Mouse (Mus musculus): Measurements from ENCODE around the gene Ptpn1. TPM values are rescaled to one million over a fixed set of nuclear protein-coding genes. Genes with fewer than 3 reads are reported as not detected.

Ptpn1 gene
- polyA plus RNA-seq (2014; fragmentation: Nextera tagmentation; extraction: Ambion mirVana), result 62.3 and 69.3 TPM in 2 replicates

DNA sequence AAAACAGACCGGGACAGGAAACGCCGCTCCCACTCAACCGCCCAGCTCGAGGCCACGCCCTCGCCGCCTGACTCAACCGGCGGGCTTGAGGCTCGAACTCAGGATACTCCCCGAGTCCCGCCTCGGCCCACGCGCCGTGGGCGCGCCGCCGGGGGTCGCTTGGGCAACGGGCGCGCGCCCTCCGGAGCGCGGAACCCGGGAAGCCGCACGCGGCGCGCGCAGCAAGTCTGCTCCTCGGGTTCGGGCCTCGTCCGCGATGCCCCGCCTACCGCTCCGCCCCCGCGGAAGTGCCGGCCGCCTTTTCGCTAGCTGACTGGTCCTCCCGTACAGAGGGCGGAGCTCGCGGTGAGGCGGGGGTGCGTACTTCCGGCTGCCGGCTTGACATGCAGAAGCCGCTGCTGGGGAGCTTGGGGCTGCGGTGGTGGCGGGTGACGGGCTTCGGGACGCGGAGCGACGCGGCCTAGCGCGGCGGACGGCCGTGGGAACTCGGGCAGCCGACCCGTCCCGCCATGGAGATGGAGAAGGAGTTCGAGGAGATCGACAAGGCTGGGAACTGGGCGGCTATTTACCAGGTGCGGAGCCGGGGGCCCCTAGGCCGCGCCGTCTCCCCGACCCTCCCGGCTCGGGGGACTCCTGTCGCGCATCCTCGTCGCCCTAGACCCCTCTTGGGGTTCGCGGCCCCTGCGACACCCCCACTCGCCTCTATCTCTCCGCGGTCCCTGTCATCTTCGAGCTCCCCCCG, at the start of gene Ptpn1:
TSS of gene Ptpn1 (plus strand) at position 73 of the 742 bp plus-strand sequence.
- DNase-seq (ENCODE audit: low spot score), result peak; percentile 93
- H3K9me3 ChIP-seq (ENCODE audit: control insufficient read depth, low read length), result no peaks in the 10 kb centered on the region
- peak within 1 kb of the TSS; percentile 91 for H3K4me3 ChIP-seq (replicated peaks; ENCODE audit: low read length)
- H3K36me3 ChIP-seq (replicated peaks; ENCODE audit: control insufficient read depth, insufficient read depth), result no peaks in the 10 kb centered on the region
- peaks cover 34% of the 10 kb centered on the region for H3K4me1 ChIP-seq (replicated peaks; ENCODE audit: control insufficient read depth, insufficient read depth, low read length)
- ATAC-seq (ENCODE audit: low FRiP score), result peak; percentile 95
- H3K9ac ChIP-seq, result peak within 1 kb of the TSS; percentile 94
- H3K27me3 ChIP-seq (ENCODE audit: control insufficient read depth, insufficient read depth, low read length), result no peaks in the 10 kb centered on the region
- WGBS, result under 1% methylated on average over 96 of the region's 99 CpGs
- H3K27ac ChIP-seq, result peak within 1 kb of the TSS; percentile 80
- peak within 1 kb of the TSS; percentile 73 for H3K4me2 ChIP-seq (replicated peaks)

- no peak overlapping the region for H3K9ac ChIP-seq
- H3K27ac ChIP-seq, result no peak overlapping the region
- no peak for DNase-seq (ENCODE audit: low spot score)
- WGBS, result 77% methylated on average over 7 of the region's 7 CpGs
- H3K4me3 ChIP-seq (replicated peaks; ENCODE audit: low read length), result no peak overlapping the region
- no peaks in the 10 kb centered on the region for H3K9me3 ChIP-seq (ENCODE audit: control insufficient read depth, low read length)
- no peak for ATAC-seq (ENCODE audit: low FRiP score)
- no peaks in the 10 kb centered on the region for H3K36me3 ChIP-seq (replicated peaks; ENCODE audit: control insufficient read depth, insufficient read depth)
- no peaks in the 10 kb centered on the region for H3K4me1 ChIP-seq (replicated peaks; ENCODE audit: control insufficient read depth, insufficient read depth, low read length)
- H3K4me2 ChIP-seq (replicated peaks), result no peak overlapping the region
- H3K27me3 ChIP-seq (ENCODE audit: control insufficient read depth, insufficient read depth, low read length), result 0 out of 2 replicates have a peak, but pooled peaks cover 3% of the 10 kb centered on the region
These were observed 45.4 kb upstream of the Ptpn1 start for GRCm38 (mm10) chr2:167886485-167886884.

DNA sequence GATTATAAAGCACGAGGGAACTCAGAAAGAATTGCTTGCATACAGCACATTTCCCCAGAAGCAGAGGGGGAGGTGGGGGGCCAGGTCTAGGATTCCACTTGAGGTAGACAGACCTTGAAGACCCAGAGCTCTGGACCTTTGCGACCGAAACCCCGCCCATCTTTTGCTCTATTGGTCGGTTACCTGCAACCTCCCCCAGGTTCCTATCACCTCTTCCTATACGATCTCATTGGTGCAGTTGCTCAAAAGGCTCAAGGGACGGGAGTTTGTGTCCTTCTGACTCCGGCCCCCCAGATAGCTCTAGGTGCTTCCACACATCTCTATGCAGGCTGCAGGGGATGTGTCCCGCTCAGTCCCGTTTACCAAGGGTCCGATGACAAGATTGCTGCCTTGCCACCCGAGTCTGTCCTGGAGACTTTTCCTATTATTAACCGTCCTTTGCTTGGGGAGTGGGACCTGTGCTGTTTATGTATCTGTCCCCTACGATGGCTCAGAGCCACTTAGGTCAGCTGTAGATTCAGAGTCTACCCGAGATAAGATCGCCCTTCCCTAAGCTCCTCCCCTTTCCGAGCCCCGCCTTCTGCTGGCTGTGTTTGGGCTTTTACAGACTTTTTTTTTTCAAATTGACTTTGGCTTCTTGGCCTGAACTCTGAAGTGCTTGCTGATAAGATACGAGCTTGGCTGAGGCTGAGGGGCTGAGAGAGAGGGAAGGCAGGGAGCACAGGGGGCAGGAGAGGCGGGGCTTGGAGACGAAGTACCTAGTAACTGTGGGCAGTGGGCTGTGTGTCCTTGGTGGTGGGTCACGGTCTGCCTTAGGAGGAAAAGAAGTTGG, 44.1 kb upstream of the Ptpn1 start:
- WGBS, result 13% methylated on average over 22 of the region's 22 CpGs
- Histone ChIP-seq H3K4me3 (replicated peaks; ENCODE audit: low read length) (peak overlapping the region; percentile 21), H3K36me3 (replicated peaks; ENCODE audit: control insufficient read depth, insufficient read depth) (no peaks in the 10 kb centered on the region), H3K9ac (peak overlapping the region; percentile 17; the same call in 1 of the 2 replicates), H3K9me3 (ENCODE audit: control insufficient read depth, low read length) (no peaks in the 10 kb centered on the region), H3K27ac (no peak overlapping the region), H3K4me1 (replicated peaks; ENCODE audit: control insufficient read depth, insufficient read depth, low read length) (no peaks in the 10 kb centered on the region), H3K27me3 (ENCODE audit: control insufficient read depth, insufficient read depth, low read length) (0 out of 2 replicates have a peak, but pooled peaks cover 3% of the 10 kb centered on the region), H3K4me2 (replicated peaks) (peak overlapping the region; percentile 50)
- DNase-seq (ENCODE audit: low spot score), result no peak
- ATAC-seq (ENCODE audit: low FRiP score), result no peak

DNA sequence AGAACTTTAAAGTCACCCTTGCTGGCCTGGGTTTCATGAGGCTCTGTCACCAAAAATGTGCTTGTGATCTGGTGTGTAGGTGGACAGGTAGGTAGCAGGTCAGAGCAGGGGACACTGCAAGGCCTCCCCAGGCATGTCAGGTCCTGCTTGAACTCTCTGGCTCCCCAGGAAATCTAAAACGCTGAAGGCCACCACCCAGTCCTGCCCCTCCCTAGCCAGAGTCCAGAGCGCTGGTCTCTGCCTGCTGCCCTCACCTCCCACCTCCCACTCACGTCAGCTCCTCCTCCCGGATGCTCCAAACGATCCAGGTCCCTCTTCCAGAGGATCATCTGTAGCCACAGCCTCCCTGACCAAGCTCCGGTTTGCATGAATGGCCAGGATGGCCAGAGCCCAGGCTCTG, 43.0 kb upstream of the Ptpn1 start:
- no peak overlapping the region for H3K4me2 ChIP-seq (replicated peaks)
- H3K27ac ChIP-seq, result no peak overlapping the region
- H3K27me3 ChIP-seq (ENCODE audit: control insufficient read depth, insufficient read depth, low read length), result 0 out of 2 replicates have a peak, but pooled peaks cover 5% of the 10 kb centered on the region
- no peak for DNase-seq (ENCODE audit: low spot score)
- no peak overlapping the region for H3K4me3 ChIP-seq (replicated peaks; ENCODE audit: low read length)
- H3K9ac ChIP-seq, result no peak overlapping the region
- H3K9me3 ChIP-seq (ENCODE audit: control insufficient read depth, low read length), result no peaks in the 10 kb centered on the region
- 69% methylated on average over 6 of the region's 6 CpGs for WGBS
- no peaks in the 10 kb centered on the region for H3K36me3 ChIP-seq (replicated peaks; ENCODE audit: control insufficient read depth, insufficient read depth)
- H3K4me1 ChIP-seq (replicated peaks; ENCODE audit: control insufficient read depth, insufficient read depth, low read length), result no peaks in the 10 kb centered on the region
- ATAC-seq (ENCODE audit: low FRiP score), result no peak

- WGBS, result 62% methylated on average over 4 of the region's 4 CpGs
- Histone ChIP-seq H3K4me2 (replicated peaks) (no peak overlapping the region), H3K27ac (no peak overlapping the region), H3K36me3 (replicated peaks; ENCODE audit: control insufficient read depth, insufficient read depth) (no peaks in the 10 kb centered on the region), H3K27me3 (ENCODE audit: control insufficient read depth, insufficient read depth, low read length) (0 out of 2 replicates have a peak, but pooled peaks cover 7% of the 10 kb centered on the region), H3K9me3 (ENCODE audit: control insufficient read depth, low read length) (no peaks in the 10 kb centered on the region), H3K9ac (no peak overlapping the region), H3K4me3 (replicated peaks; ENCODE audit: low read length) (no peak overlapping the region), H3K4me1 (replicated peaks; ENCODE audit: control insufficient read depth, insufficient read depth, low read length) (no peaks in the 10 kb centered on the region)
- no peak for DNase-seq (ENCODE audit: low spot score)
- no peak for ATAC-seq (ENCODE audit: low FRiP score)
These were observed 42.0 kb upstream of the Ptpn1 start for GRCm38 (mm10) chr2:167889886-167890285.

DNA sequence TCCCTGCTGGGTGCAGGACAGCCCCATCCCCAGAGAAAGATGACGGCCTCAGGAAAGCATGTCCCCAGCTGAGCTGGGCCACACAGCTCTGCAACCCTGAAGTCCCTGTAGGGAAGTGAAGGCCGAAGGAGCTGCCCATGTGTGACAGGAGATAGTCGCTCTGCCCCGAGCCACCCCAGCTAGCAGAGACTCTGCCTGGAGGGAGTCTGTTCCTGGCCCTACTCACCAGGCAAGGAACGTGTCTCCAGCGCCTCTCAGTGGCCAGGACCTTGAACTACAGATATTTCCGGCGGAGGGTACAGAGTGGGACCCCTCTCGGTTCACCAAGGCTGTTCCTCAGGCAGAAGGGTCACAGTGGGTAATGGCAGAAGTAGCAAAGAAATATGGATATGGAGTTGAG, 39.9 kb upstream of the Ptpn1 start:
- Histone ChIP-seq H3K4me3 (replicated peaks; ENCODE audit: low read length) (no peak overlapping the region), H3K4me1 (replicated peaks; ENCODE audit: control insufficient read depth, insufficient read depth, low read length) (no peaks in the 10 kb centered on the region), H3K36me3 (replicated peaks; ENCODE audit: control insufficient read depth, insufficient read depth) (no peaks in the 10 kb centered on the region), H3K27me3 (ENCODE audit: control insufficient read depth, insufficient read depth, low read length) (peaks cover 18% of the 10 kb centered on the region; the same call in 1 of the 2 replicates), H3K9ac (no peak overlapping the region), H3K9me3 (ENCODE audit: control insufficient read depth, low read length) (no peaks in the 10 kb centered on the region), H3K4me2 (replicated peaks) (no peak overlapping the region), H3K27ac (no peak overlapping the region)
- no peak for ATAC-seq (ENCODE audit: low FRiP score)
- peak; percentile 42 for DNase-seq (ENCODE audit: low spot score)
- WGBS, result 9% methylated on average over 9 of the region's 9 CpGs

GRCm38 (mm10) chr2:167893680-167894079, 38.2 kb upstream of the Ptpn1 start:
- 75% methylated on average over 10 of the region's 10 CpGs for WGBS
- H3K27me3 ChIP-seq (ENCODE audit: control insufficient read depth, insufficient read depth, low read length), result peaks cover 17% of the 10 kb centered on the region; the same call in 1 of the 2 replicates
- H3K4me2 ChIP-seq (replicated peaks), result no peak overlapping the region
- no peak overlapping the region for H3K4me3 ChIP-seq (replicated peaks; ENCODE audit: low read length)
- no peak overlapping the region for H3K9ac ChIP-seq
- ATAC-seq (ENCODE audit: low FRiP score), result no peak
- H3K36me3 ChIP-seq (replicated peaks; ENCODE audit: control insufficient read depth, insufficient read depth), result no peaks in the 10 kb centered on the region
- no peak overlapping the region for H3K27ac ChIP-seq
- no peaks in the 10 kb centered on the region for H3K9me3 ChIP-seq (ENCODE audit: control insufficient read depth, low read length)
- DNase-seq (ENCODE audit: low spot score), result no peak
- no peaks in the 10 kb centered on the region for H3K4me1 ChIP-seq (replicated peaks; ENCODE audit: control insufficient read depth, insufficient read depth, low read length)

GRCm38 (mm10) chr2:167894948-167895372, 36.9 kb upstream of the Ptpn1 start:
- Histone ChIP-seq H3K4me1 (replicated peaks; ENCODE audit: control insufficient read depth, insufficient read depth, low read length) (no peaks in the 10 kb centered on the region), H3K27me3 (ENCODE audit: control insufficient read depth, insufficient read depth, low read length) (peaks cover 17% of the 10 kb centered on the region; the same call in 1 of the 2 replicates), H3K4me3 (replicated peaks; ENCODE audit: low read length) (no peak overlapping the region; the same call in 1 of the 2 replicates), H3K27ac (no peak overlapping the region), H3K9ac (no peak overlapping the region), H3K36me3 (replicated peaks; ENCODE audit: control insufficient read depth, insufficient read depth) (no peaks in the 10 kb centered on the region), H3K9me3 (ENCODE audit: control insufficient read depth, low read length) (no peaks in the 10 kb centered on the region), H3K4me2 (replicated peaks) (peak overlapping the region; percentile 31)
- DNase-seq (ENCODE audit: low spot score) (peak; percentile 88), ATAC-seq (ENCODE audit: low FRiP score) (peak; percentile 80; the same call in 1 of the 2 replicates)
- WGBS, result 1% methylated on average over 30 of the region's 30 CpGs

GRCm38 (mm10) chr2:167897896-167898295, 34.0 kb upstream of the Ptpn1 start:
- Histone ChIP-seq H3K27me3 (ENCODE audit: control insufficient read depth, insufficient read depth, low read length) (peaks cover 17% of the 10 kb centered on the region; the same call in 1 of the 2 replicates), H3K9ac (no peak overlapping the region), H3K4me1 (replicated peaks; ENCODE audit: control insufficient read depth, insufficient read depth, low read length) (no peaks in the 10 kb centered on the region), H3K4me3 (replicated peaks; ENCODE audit: low read length) (no peak overlapping the region), H3K9me3 (ENCODE audit: control insufficient read depth, low read length) (no peaks in the 10 kb centered on the region), H3K4me2 (replicated peaks) (no peak overlapping the region), H3K27ac (no peak overlapping the region), H3K36me3 (replicated peaks; ENCODE audit: control insufficient read depth, insufficient read depth) (no peaks in the 10 kb centered on the region)
- DNase-seq (ENCODE audit: low spot score) (no peak), ATAC-seq (ENCODE audit: low FRiP score) (no peak)
- 68% methylated on average over 8 of the region's 8 CpGs for WGBS
